Mouse (Mus musculus) Patski (cell line): ENCODE measurements around the gene Rnf144b. TPM values are rescaled to one million over a fixed set of nuclear protein-coding genes. Genes with fewer than 3 reads are reported as not detected.

Source experiments
- ATAC-seq: fragments of 100-300 bp; one replicate; pipeline ENCODE4 v1.8.0; 2021
- CTCF ChIA-PET: fragments of 350-600 bp; sonication (Branson Sonifier 250); formaldehyde crosslinking; loops from one replicate; lab custom pipeline; 2022; ENCODE audit warnings: inconsistent platforms; lab: Charles Lee
- POLR2A ChIA-PET: fragments of 350-600 bp; sonication (Branson Sonifier 250); formaldehyde crosslinking; loops from one replicate; lab custom pipeline; 2022; ENCODE audit warnings: antibody characterized with exemption, inconsistent platforms; lab: Charles Lee
- DNase-seq: peaks from one replicate; pipeline ENCODE4 v3.0.0-alpha.2; 2011; ENCODE audit warnings: low read depth, low spot score
- H3K27me3 ChIP-seq: fragments of 371-371 bp; one replicate; pipeline ENCODE4 v1.5.1; 2021
- CTCF ChIP-seq: fragments of 100-300 bp; IDR thresholded peaks from one replicate; pipeline ENCODE4 v1.5.1; 2021
- in situ Hi-C: fragments of 300-500 bp; cut with MboI; formaldehyde crosslinking; loops from 3 replicates; pipeline ENCODE4 v1.11.1; 2018; ENCODE audit warnings: low pct_unique_long_range_greater_than_20kb, mixed read lengths
- polyA plus RNA-seq: library from polyadenylated mRNA; unstranded; gene quantifications from one replicate; pipeline ENCODE4 v1.2.3, GENCODE M21; 2021

Gene Rnf144b
- polyA plus RNA-seq, 1 experiment from 2014 or later = 4.1 TPM

- no peaks in the 10 kb centered on the region for H3K27me3 ChIP-seq
- POLR2A ChIA-PET = no interaction called here
- in situ Hi-C loops = no loop called here
- CTCF ChIA-PET = no interaction called here
- DNase-seq (no peak), ATAC-seq (no peak)
- no peak for TF ChIP-seq CTCF
Measured at GRCm38 (mm10) chr13:47151060-47151459, 28.6 kb downstream of the Rnf144b start.

GRCm38 (mm10) chr13:47152390-47152789, 29.9 kb downstream of the Rnf144b start:
- in situ Hi-C loops = no loop called here
- no peaks in the 10 kb centered on the region for H3K27me3 ChIP-seq
- DNase-seq = no peak
- ATAC-seq = no peak
- POLR2A ChIA-PET = no interaction called here
- peak; percentile 80 for TF ChIP-seq CTCF
- CTCF ChIA-PET = interaction anchor here (0.7 to 2.1 kb wide), 7 partner anchors 13 to 135 kb away, joined by 3 to 15 read pairs (median 5); no protein-coding TSS in a partner anchor

- ChIA-PET CTCF (interaction anchor here (0.7 to 2.1 kb wide), 8 partner anchors 12 to 137 kb away, joined by 3 to 15 read pairs (median 6); no protein-coding TSS in a partner anchor), POLR2A (no interaction called here)
- DNase-seq = no peak
- TF ChIP-seq CTCF = no peak
- ATAC-seq = no peak
- no peaks in the 10 kb centered on the region for H3K27me3 ChIP-seq
- in situ Hi-C loops = no loop called here
Measured at GRCm38 (mm10) chr13:47153206-47153605, 30.8 kb downstream of the Rnf144b start.

GRCm38 (mm10) chr13:47154866-47155265, 32.4 kb downstream of the Rnf144b start:
- DNase-seq (no peak), ATAC-seq (no peak)
- ChIA-PET CTCF (interaction anchor here (1.1 to 2.0 kb wide), 4 partner anchors 11 to 135 kb away, joined by 3 to 7 read pairs (median 5); no protein-coding TSS in a partner anchor), POLR2A (no interaction called here)
- TF ChIP-seq CTCF = no peak
- no peaks in the 10 kb centered on the region for H3K27me3 ChIP-seq
- in situ Hi-C loops = no loop called here

- ChIA-PET POLR2A (no interaction called here), CTCF (interaction anchor here (1.1 kb wide), 1 partner anchor 64 kb away, joined by 3 read pairs; no protein-coding TSS in a partner anchor)
- no peaks in the 10 kb centered on the region for H3K27me3 ChIP-seq
- ATAC-seq (no peak), DNase-seq (no peak)
- in situ Hi-C loops = no loop called here
- TF ChIP-seq CTCF = no peak
Measured at GRCm38 (mm10) chr13:47156841-47157240, 34.4 kb downstream of the Rnf144b start.

- TF ChIP-seq CTCF = no peak
- no peaks in the 10 kb centered on the region for H3K27me3 ChIP-seq
- CTCF ChIA-PET = no interaction called here
- POLR2A ChIA-PET = no interaction called here
- ATAC-seq (no peak), DNase-seq (no peak)
- in situ Hi-C loops = no loop called here
Measured at GRCm38 (mm10) chr13:47162001-47162400, 39.5 kb downstream of the Rnf144b start.

- DNase-seq (no peak), ATAC-seq (no peak)
- no peak for TF ChIP-seq CTCF
- in situ Hi-C loops = loop anchor here (5.0 kb wide), 1 partner anchor 53 kb away; no protein-coding TSS in a partner anchor
- no peaks in the 10 kb centered on the region for H3K27me3 ChIP-seq
- ChIA-PET CTCF (interaction anchor here (1.6 to 1.8 kb wide), 2 partner anchors 12 to 122 kb away, joined by 6 read pairs; no protein-coding TSS in a partner anchor), POLR2A (no interaction called here)
Measured at GRCm38 (mm10) chr13:47164732-47165131, 42.3 kb downstream of the Rnf144b start.

GRCm38 (mm10) chr13:47165261-47165660, 42.8 kb downstream of the Rnf144b start:
- POLR2A ChIA-PET = no interaction called here

GRCm38 (mm10) chr13:47168484-47168883, 46.0 kb downstream of the Rnf144b start:
- DNase-seq (no peak), ATAC-seq (no peak)
- ChIA-PET CTCF (no interaction called here), POLR2A (no interaction called here)
- TF ChIP-seq CTCF = no peak
- in situ Hi-C loops = loop anchor here (5.0 kb wide), 1 partner anchor 49 kb away; no protein-coding TSS in a partner anchor
- no peaks in the 10 kb centered on the region for H3K27me3 ChIP-seq

More at GRCm38 (mm10) chr13:47165261-47165660, 42.8 kb downstream of the Rnf144b start:
- TF ChIP-seq CTCF = no peak
- ATAC-seq (no peak), DNase-seq (no peak)
- in situ Hi-C loops = loop anchor here (5.0 kb wide), 1 partner anchor 52 kb away; no protein-coding TSS in a partner anchor
- H3K27me3 ChIP-seq = no peaks in the 10 kb centered on the region
- CTCF ChIA-PET = interaction anchor here (0.7 to 1.8 kb wide), 3 partner anchors 12 to 122 kb away, joined by 3 to 6 read pairs (median 6); no protein-coding TSS in a partner anchor

- POLR2A ChIA-PET = interaction anchor here (1.0 kb wide), 1 partner anchor 9 kb away, joined by 3 read pairs; no protein-coding TSS in a partner anchor
- in situ Hi-C loops = no loop called here
- DNase-seq (no peak), ATAC-seq (no peak)
- TF ChIP-seq CTCF = no peak
- H3K27me3 ChIP-seq = no peaks in the 10 kb centered on the region
- CTCF ChIA-PET = interaction anchor here (1.4 kb wide), 2 partner anchors 17 to 28 kb away, joined by 3 to 4 read pairs; no protein-coding TSS in a partner anchor
Measured at GRCm38 (mm10) chr13:47170026-47170425, 47.6 kb downstream of the Rnf144b start.

- ATAC-seq (peak; percentile 61), DNase-seq (no peak)
- TF ChIP-seq CTCF = no peak
- ChIA-PET POLR2A (interaction anchor here (1.0 kb wide), 1 partner anchor 8 kb away, joined by 3 read pairs; no protein-coding TSS in a partner anchor), CTCF (interaction anchor here (1.4 kb wide), 2 partner anchors 16 to 27 kb away, joined by 3 to 4 read pairs; no protein-coding TSS in a partner anchor)
- in situ Hi-C loops = no loop called here
- no peaks in the 10 kb centered on the region for H3K27me3 ChIP-seq
Measured at GRCm38 (mm10) chr13:47170811-47171555, 48.5 kb downstream of the Rnf144b start.
